Mouse (Mus musculus) stomach, embryonic 16.5 days (tissue): ENCODE measurements around the gene Zranb1. TPM values are rescaled to one million over a fixed set of nuclear protein-coding genes. Genes with fewer than 3 reads are reported as not detected.

Experiments used
- ATAC-seq: fragments of 200-750 bp; cut with Nextera tagmentation; 2 replicates; pipeline ENCODE4 v1.8.0; 2017; ENCODE audit warnings: moderate number of reproducible peaks, moderate TSS enrichment; ENCODE audit not compliant: insufficient read depth, low FRiP score
- H3K27ac ChIP-seq: fragments of 300-500 bp; sonication (generic); 2 replicates; pipeline ENCODE4 v1.5.1; 2014; ENCODE audit warnings: low read length
- H3K27me3 ChIP-seq: fragments of 300-500 bp; sonication (generic); 2 replicates; pipeline ENCODE4 v1.6.1; 2014; ENCODE audit warnings: low read length, control low read depth, mixed read lengths; ENCODE audit not compliant: control insufficient read depth, insufficient read depth
- H3K36me3 ChIP-seq: fragments of 300-500 bp; sonication (generic); 2 replicates; pipeline ENCODE4 v1.6.1; 2014; ENCODE audit warnings: low read length; ENCODE audit not compliant: control insufficient read depth, insufficient read depth
- H3K4me1 ChIP-seq: fragments of 300-500 bp; sonication (generic); 2 replicates; pipeline ENCODE4 v1.6.1; 2014; ENCODE audit warnings: low read length, control low read depth, mixed read lengths; ENCODE audit not compliant: control insufficient read depth, insufficient read depth
- H3K4me2 ChIP-seq: fragments of 300-500 bp; sonication (generic); 2 replicates; pipeline ENCODE4 v1.6.1; 2014; ENCODE audit warnings: low read depth, low read length, mixed read lengths
- H3K4me3 ChIP-seq: fragments of 300-500 bp; sonication (generic); replicated peaks from 2 replicates; pipeline ENCODE4 v1.5.1; 2014; ENCODE audit warnings: mild to moderate bottlenecking, low read length
- H3K9ac ChIP-seq: fragments of 300-500 bp; sonication (generic); 2 replicates; pipeline ENCODE4 v1.6.1; 2014; ENCODE audit warnings: low read length
- H3K9me3 ChIP-seq: fragments of 300-500 bp; sonication (generic); replicated peaks from 2 replicates; pipeline ENCODE4 v1.6.1; 2016; ENCODE audit warnings: low read length, control low read depth; ENCODE audit not compliant: control insufficient read depth
- WGBS: fragments of 180-500 bp; shearing (Covaris S2); extraction: QIAGEN DNeasy Blood & Tissue Kit; methylation state at CpG from one replicate; pipeline ENCODE4 v1.1.7; 2014; 5-methylcytosine and 5-hydroxymethylcytosine counted together
- polyA plus RNA-seq: library from polyadenylated mRNA; unstranded; fragments of >200 nt; fragmentation: Nextera tagmentation; extraction: Ambion mirVana; gene quantifications from 2 replicates; pipeline ENCODE4 v1.2.1, GENCODE M21; 2015

The Zranb1 gene
- polyA plus RNA-seq, 1 experiment from 2014 or later, result 10.5 TPM

DNA sequence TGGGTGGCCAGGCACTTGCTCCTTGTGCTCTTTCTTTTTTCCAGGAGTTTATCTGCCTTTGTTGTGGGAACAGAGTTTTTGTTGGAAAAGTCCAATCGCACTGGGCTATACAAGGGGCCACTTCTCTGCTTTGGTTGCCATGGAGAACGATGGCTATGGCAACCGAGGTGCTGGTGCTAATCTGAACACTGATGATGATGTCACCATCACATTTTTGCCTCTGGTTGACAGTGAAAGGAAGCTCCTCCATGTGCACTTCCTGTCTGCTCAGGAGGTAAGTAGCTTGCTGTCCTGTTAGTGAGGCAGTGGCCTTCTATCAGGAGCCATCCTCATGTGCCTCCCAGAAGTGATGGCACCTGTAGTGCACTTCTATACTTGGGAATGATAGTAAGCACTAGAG lies 51.7 kb downstream of the Zranb1 start:
- no peak for ATAC-seq
- Histone ChIP-seq H3K4me2 (no peak overlapping the region), H3K9me3 (no peaks in the 10 kb centered on the region), H3K36me3 (peaks cover 24% of the 10 kb centered on the region), H3K27me3 (no peaks in the 10 kb centered on the region), H3K4me3 (no peak overlapping the region), H3K4me1 (no peaks in the 10 kb centered on the region), H3K27ac (no peak overlapping the region), H3K9ac (no peak overlapping the region)
- 66% methylated on average over 3 of the region's 3 CpGs for WGBS

DNA sequence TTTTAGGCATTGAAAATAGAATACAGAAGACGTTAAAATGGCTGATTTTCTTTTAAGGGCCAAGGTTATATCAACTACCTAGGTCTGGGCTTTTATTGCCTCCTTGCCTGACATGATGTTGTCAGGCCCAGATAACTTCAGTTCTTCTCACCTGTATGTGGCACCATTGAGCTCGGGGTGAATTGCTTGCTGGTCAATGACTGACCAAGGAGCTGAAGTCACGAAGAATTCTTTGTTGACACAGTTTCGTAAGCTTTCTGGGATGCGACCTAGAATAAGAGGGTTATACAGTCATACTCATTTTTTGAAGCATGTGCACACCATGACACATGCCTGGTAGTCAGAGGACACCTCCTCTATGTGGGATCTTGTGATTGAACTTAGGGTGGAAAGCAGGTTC lies 58.9 kb downstream of the Zranb1 start:
- WGBS, result 73% methylated on average over 5 of the region's 5 CpGs
- H3K9me3 ChIP-seq, result no peaks in the 10 kb centered on the region
- H3K36me3 ChIP-seq, result peaks cover 24% of the 10 kb centered on the region
- no peak overlapping the region for H3K27ac ChIP-seq
- H3K4me2 ChIP-seq, result no peak overlapping the region
- H3K27me3 ChIP-seq, result no peaks in the 10 kb centered on the region
- H3K4me3 ChIP-seq, result no peak overlapping the region
- H3K9ac ChIP-seq, result no peak overlapping the region
- no peaks in the 10 kb centered on the region for H3K4me1 ChIP-seq
- no peak for ATAC-seq

GRCm38 (mm10) chr7:132991240-132991900 lies 60.4 kb downstream of the Zranb1 start:
- no peak for ATAC-seq
- WGBS, result 88% methylated on average over 14 of the region's 14 CpGs
- no peak overlapping the region for H3K4me2 ChIP-seq
- no peaks in the 10 kb centered on the region for H3K9me3 ChIP-seq
- no peak overlapping the region for H3K4me3 ChIP-seq
- peaks cover 23% of the 10 kb centered on the region for H3K36me3 ChIP-seq
- H3K27me3 ChIP-seq, result no peaks in the 10 kb centered on the region
- no peak overlapping the region for H3K27ac ChIP-seq
- H3K9ac ChIP-seq, result no peak overlapping the region
- H3K4me1 ChIP-seq, result no peaks in the 10 kb centered on the region

DNA sequence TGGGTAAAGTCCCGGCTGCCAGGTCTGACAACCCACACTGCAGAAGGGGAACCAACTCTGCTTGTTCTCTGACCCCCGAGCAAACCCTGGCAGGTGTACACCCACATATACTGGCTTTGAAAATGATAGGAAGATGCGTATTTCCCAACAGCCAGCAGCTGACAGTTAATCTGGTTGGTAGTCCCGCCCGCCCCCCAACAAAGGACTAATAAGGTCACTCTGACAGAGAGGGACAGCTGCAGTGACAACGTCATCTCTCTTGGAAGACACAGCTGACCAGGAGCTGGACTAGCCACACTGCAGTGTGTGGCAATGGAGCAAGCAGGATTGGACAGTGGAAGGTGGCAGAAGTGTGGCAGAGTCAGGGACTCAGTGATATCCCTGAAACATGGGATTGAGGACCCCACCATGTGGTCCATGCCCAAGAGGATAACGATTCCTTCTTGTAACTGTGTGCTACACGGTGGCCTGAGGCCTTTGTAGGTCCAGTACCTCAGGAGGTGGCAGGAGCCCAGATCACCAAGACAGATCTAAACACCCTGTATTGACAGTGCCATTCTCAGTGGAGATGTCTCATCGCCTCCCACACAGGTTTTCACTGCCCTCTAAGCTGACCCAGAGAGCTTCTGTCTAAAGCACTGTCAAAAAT lies 62.1 kb downstream of the Zranb1 start:
- Histone ChIP-seq H3K36me3 (peaks cover 22% of the 10 kb centered on the region), H3K4me2 (no peak overlapping the region), H3K4me1 (no peaks in the 10 kb centered on the region), H3K4me3 (no peak overlapping the region), H3K9me3 (no peaks in the 10 kb centered on the region), H3K27me3 (no peaks in the 10 kb centered on the region), H3K27ac (no peak overlapping the region), H3K9ac (no peak overlapping the region)
- WGBS, result 86% methylated on average over 9 of the region's 9 CpGs
- no peak for ATAC-seq

DNA sequence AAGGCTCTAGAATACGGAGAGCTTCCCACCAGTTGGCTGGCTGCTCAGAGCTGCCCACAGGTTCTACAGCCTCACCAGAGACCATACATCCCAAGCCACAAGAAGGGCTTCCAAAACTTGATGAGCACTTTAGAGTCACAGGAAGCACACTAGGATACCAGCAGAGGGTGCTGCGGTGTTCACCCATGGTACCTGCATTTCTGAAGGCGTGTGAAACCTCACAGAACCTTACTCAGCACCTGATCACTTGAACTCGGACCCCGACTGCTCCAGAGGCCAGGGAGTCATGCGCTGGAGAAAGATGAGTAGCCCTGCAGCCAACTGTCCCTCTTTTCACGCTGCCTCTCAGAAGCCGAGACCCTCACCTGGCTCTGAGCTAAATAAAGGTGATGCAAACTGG lies 63.2 kb downstream of the Zranb1 start:
- no peak overlapping the region for H3K27ac ChIP-seq
- 88% methylated on average over 8 of the region's 8 CpGs for WGBS
- no peak overlapping the region for H3K4me2 ChIP-seq
- no peaks in the 10 kb centered on the region for H3K27me3 ChIP-seq
- H3K36me3 ChIP-seq, result peaks cover 30% of the 10 kb centered on the region
- H3K4me1 ChIP-seq, result no peaks in the 10 kb centered on the region
- no peak for ATAC-seq
- no peaks in the 10 kb centered on the region for H3K9me3 ChIP-seq
- no peak overlapping the region for H3K4me3 ChIP-seq
- H3K9ac ChIP-seq, result no peak overlapping the region

GRCm38 (mm10) chr7:132994628-132995191 lies 63.8 kb downstream of the Zranb1 start:
- H3K27me3 ChIP-seq, result no peaks in the 10 kb centered on the region
- H3K9ac ChIP-seq, result no peak overlapping the region
- H3K4me2 ChIP-seq, result no peak overlapping the region
- H3K27ac ChIP-seq, result no peak overlapping the region
- no peaks in the 10 kb centered on the region for H3K9me3 ChIP-seq
- no peak overlapping the region for H3K4me3 ChIP-seq
- peaks cover 31% of the 10 kb centered on the region for H3K36me3 ChIP-seq
- no peaks in the 10 kb centered on the region for H3K4me1 ChIP-seq
- ATAC-seq, result no peak
- 80% methylated on average over 6 of the region's 6 CpGs for WGBS

GRCm38 (mm10) chr7:132996391-132996790 lies 65.4 kb downstream of the Zranb1 start:
- H3K27ac ChIP-seq, result no peak overlapping the region
- H3K4me2 ChIP-seq, result no peak overlapping the region
- no peak overlapping the region for H3K4me3 ChIP-seq
- H3K36me3 ChIP-seq, result peaks cover 15% of the 10 kb centered on the region
- H3K9me3 ChIP-seq, result no peaks in the 10 kb centered on the region
- H3K27me3 ChIP-seq, result no peaks in the 10 kb centered on the region
- ATAC-seq, result no peak
- 89% methylated on average over 5 of the region's 5 CpGs for WGBS
- H3K4me1 ChIP-seq, result no peaks in the 10 kb centered on the region
- no peak overlapping the region for H3K9ac ChIP-seq

DNA sequence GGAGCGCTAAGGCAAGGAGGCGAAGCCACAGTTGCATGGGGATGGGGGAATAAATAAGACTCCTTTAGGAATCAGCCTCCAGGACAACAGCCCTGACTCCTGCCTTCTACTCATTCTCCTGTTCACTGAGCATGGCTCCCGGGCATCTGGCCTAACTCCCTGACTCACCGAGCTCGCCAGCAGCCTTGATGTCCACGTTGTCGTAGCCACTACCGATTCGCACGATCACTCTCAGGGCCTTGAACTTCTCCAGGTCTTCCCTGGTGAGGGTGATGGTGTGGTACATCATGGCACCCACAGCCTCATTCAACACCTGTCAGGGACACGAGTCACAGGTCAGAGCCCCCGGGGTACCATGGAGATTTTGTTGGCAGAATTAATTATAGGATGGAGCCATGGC lies 67.7 kb downstream of the Zranb1 start:
- H3K9ac ChIP-seq, result no peak overlapping the region
- peaks cover 14% of the 10 kb centered on the region; the same call in 1 of the 2 replicates for H3K36me3 ChIP-seq
- H3K27ac ChIP-seq, result no peak overlapping the region
- no peaks in the 10 kb centered on the region for H3K9me3 ChIP-seq
- H3K4me3 ChIP-seq, result no peak overlapping the region
- WGBS, result 94% methylated on average over 12 of the region's 12 CpGs
- no peak for ATAC-seq
- H3K4me2 ChIP-seq, result no peak overlapping the region
- H3K27me3 ChIP-seq, result no peaks in the 10 kb centered on the region
- peaks cover 6% of the 10 kb centered on the region for H3K4me1 ChIP-seq

GRCm38 (mm10) chr7:132999061-132999460 lies 68.1 kb downstream of the Zranb1 start:
- Histone ChIP-seq H3K4me2 (no peak overlapping the region), H3K27ac (no peak overlapping the region), H3K4me1 (peaks cover 10% of the 10 kb centered on the region), H3K36me3 (peaks cover 14% of the 10 kb centered on the region; the same call in 1 of the 2 replicates), H3K4me3 (no peak overlapping the region), H3K9me3 (no peaks in the 10 kb centered on the region), H3K9ac (no peak overlapping the region), H3K27me3 (no peaks in the 10 kb centered on the region)
- 92% methylated on average over 11 of the region's 11 CpGs for WGBS
- no peak for ATAC-seq
